Mouse (Mus musculus): ENCODE data around the gene Ret. TPM values are rescaled to one million over a fixed set of nuclear protein-coding genes. Genes with fewer than 3 reads are reported as not detected.

The Ret gene
- polyA plus RNA-seq, 1 experiment, result not detected

DNA sequence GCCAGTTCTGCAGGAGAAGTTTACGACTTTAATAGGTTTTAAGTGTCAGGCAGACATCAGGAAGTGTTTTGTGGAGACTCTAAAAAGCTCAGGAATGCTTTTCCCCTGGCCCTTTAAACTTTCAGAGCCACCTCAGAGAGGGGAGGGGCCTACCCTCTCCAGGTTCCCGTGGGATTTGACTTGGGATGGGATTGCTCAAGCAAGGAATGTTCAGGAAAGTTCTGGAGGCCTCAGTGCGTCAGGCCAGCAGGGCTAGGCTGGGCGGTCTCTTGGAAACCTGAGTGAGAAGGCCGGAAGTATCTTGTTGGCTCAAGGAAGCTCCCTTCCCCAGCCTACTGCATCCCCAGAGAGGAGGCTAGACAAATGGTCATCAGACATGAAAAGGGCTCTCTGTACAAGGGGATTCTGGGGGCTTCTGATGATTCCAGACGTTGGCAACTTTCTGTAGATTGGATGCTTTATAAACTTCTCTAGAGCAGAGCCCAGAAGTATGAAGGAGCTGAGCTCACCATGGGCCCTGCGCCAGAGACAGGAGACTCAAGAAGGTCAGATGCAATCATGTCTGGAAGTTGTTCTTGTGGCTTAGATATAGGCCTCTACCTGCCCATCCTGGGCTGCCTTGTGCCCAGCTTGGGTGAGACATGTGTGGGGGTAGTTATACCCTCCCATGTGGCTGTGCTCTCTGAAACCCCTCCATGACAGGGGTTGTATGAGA is 7.8 kb upstream of the Ret start:
- Histone ChIP-seq H3K36me3 (ENCODE audit: control insufficient read depth) (no peaks in the 10 kb centered on the region), H3K9me3 (ENCODE audit: control insufficient read depth, low read length) (no peaks in the 10 kb centered on the region), H3K27me3 (ENCODE audit: control insufficient read depth) (no peaks in the 10 kb centered on the region), H3K4me3 (replicated peaks) (no peak overlapping the region), H3K4me1 (ENCODE audit: control insufficient read depth) (no peaks in the 10 kb centered on the region)
- no peak for TF ChIP-seq GATA1 (IDR thresholded peaks at IDR 0.05; ENCODE audit: low read length)
- no peak for TF ChIP-seq TAL1 (IDR thresholded peaks at IDR 0.05; ENCODE audit: low read length)

DNA sequence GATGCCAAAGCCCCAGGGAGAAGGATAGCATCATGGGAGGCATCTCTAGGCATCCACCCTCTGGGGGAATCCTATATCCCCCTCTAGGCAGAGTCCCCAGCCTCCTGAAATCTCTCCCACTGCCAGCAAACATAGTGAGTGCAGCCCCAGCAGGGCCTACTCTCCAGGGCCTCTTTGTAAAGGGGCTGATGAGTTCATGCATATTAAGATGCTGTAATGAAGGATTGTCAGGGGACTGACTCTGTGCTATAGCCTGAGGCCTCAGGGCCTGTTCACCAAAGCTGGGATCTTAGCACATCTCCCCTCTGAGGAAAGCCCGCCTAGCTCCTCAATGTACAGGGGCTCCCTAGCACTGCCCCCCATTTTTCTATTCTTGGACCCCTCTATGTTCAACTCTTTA is 6.6 kb upstream of the Ret start:
- TF ChIP-seq GATA1 (IDR thresholded peaks at IDR 0.05; ENCODE audit: low read length) (no peak), TAL1 (IDR thresholded peaks at IDR 0.05; ENCODE audit: low read length) (no peak)
- no peaks in the 10 kb centered on the region for H3K4me1 ChIP-seq (ENCODE audit: control insufficient read depth)
- H3K4me3 ChIP-seq (replicated peaks), result no peak overlapping the region
- H3K9me3 ChIP-seq (ENCODE audit: control insufficient read depth, low read length), result no peaks in the 10 kb centered on the region
- peaks cover 1% of the 10 kb centered on the region for H3K27me3 ChIP-seq (ENCODE audit: control insufficient read depth)
- H3K36me3 ChIP-seq (ENCODE audit: control insufficient read depth), result no peaks in the 10 kb centered on the region

DNA sequence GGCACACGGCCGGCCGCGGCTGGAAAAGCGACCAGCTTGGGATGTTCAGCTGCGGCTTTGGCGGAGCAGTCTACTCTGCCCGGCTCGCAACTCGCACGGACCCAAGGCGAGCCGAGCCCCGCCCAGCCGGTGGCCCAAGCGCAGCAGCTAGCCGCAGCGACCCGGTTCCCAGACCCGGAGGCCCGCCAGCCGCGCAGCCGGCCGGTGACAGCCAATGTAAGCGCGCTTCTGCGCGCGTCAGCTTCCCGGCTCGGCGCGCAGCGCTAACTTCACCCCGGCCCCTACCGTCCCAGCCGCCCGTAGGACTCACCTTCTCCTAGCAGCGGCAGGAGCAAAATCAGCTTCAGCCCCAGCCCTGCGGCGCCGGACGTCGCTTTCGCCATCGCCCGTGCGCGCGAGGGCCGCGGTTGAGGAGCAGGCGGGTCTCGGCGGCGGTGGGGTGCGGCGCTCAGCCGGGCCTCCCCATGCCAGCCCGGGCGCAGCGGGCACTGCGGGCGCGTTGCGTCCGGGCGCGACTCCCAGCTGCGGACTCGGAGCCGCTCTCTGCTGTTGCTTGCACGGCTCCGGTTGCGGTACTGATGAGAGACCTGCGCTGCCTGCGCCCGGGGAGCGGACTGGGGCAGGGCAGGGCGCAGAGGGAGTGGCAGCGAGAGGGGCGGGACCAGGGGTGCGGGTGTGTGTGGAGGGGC is 623 bp downstream of the Ret start:
- H3K36me3 ChIP-seq (ENCODE audit: control insufficient read depth), result no peaks in the 10 kb centered on the region
- H3K27me3 ChIP-seq (ENCODE audit: control insufficient read depth), result peaks cover 59% of the 10 kb centered on the region
- H3K4me1 ChIP-seq (ENCODE audit: control insufficient read depth), result no peaks in the 10 kb centered on the region; the same call in 1 of the 2 replicates
- peak overlapping the region; percentile 16 for H3K4me3 ChIP-seq (replicated peaks)
- no peaks in the 10 kb centered on the region for H3K9me3 ChIP-seq (ENCODE audit: control insufficient read depth, low read length)
- TF ChIP-seq GATA1 (IDR thresholded peaks at IDR 0.05; ENCODE audit: low read length) (no peak), TAL1 (IDR thresholded peaks at IDR 0.05; ENCODE audit: low read length) (no peak)

DNA sequence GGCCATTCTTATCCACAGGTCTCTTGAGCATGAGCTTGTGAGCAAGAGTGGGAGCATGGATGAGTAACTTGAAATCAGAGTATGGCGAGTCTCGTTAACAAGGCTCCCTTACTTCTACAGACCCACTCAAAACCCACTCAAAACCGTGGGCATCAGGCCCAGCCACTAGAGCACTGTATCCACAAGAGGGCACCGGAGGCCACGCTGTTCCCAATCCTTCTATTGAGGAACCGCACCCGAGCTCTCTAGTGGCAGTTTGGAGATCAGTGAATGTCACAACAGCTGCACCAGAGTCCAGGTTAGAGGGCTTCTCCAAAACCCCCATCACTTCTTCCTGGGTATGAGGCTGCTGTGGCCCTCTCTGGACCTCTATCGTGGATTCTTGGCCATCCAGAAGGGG is 2.4 kb downstream of the Ret start:
- H3K36me3 ChIP-seq (ENCODE audit: control insufficient read depth), result no peaks in the 10 kb centered on the region
- TF ChIP-seq GATA1 (IDR thresholded peaks at IDR 0.05; ENCODE audit: low read length), result no peak
- TF ChIP-seq TAL1 (IDR thresholded peaks at IDR 0.05; ENCODE audit: low read length), result no peak
- no peaks in the 10 kb centered on the region; the same call in 1 of the 2 replicates for H3K4me1 ChIP-seq (ENCODE audit: control insufficient read depth)
- H3K4me3 ChIP-seq (replicated peaks), result no peak overlapping the region
- peaks cover 59% of the 10 kb centered on the region for H3K27me3 ChIP-seq (ENCODE audit: control insufficient read depth)
- H3K9me3 ChIP-seq (ENCODE audit: control insufficient read depth, low read length), result no peaks in the 10 kb centered on the region

DNA sequence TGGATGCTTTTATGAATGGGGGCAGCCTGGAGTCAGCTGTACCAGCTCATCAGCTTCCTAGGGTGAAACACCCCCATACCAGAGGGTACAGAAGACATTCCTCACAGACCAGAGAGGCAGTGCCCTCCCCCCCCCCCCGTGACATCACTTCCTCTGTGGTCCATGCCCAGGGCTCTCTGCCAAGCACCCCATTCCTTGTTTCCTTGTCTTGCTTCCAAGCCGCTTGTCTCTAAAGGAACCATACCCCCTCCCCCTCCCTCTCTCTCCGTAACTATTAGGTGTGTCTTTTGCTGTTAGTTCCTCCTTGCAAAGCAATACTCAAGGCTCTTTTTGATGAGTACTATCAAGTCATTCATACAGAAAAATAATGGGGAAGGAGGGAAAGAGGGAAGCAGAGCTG is 4.6 kb downstream of the Ret start:
- TF ChIP-seq TAL1 (IDR thresholded peaks at IDR 0.05; ENCODE audit: low read length), result no peak
- TF ChIP-seq GATA1 (IDR thresholded peaks at IDR 0.05; ENCODE audit: low read length), result no peak
- no peaks in the 10 kb centered on the region; the same call in 1 of the 2 replicates for H3K4me1 ChIP-seq (ENCODE audit: control insufficient read depth)

DNA sequence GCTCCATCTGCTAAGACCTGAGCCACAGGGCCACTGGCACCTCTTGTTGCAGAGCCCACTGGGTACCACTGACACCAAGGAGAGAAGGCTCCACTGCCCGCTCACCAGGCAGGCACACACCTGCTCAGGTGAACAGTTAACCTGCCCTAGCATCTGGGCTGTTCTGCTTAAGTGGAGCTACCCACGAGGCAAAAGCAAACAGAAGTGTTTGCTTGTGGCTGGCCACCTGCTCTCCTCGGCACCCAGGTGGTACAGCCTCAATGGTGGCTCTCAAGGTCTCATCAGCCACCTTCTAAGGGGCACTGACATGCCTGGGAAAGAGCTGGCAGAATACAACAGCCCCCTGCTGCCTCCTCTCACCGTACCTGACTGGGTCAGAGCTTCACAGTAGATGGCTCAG is 5.3 kb downstream of the Ret start:
- Histone ChIP-seq H3K9me3 (ENCODE audit: control insufficient read depth, low read length) (no peaks in the 10 kb centered on the region), H3K36me3 (ENCODE audit: control insufficient read depth) (no peaks in the 10 kb centered on the region), H3K27me3 (ENCODE audit: control insufficient read depth) (peaks cover 40% of the 10 kb centered on the region), H3K4me1 (ENCODE audit: control insufficient read depth) (no peaks in the 10 kb centered on the region; the same call in 1 of the 2 replicates), H3K4me3 (replicated peaks) (no peak overlapping the region)
- TF ChIP-seq GATA1 (IDR thresholded peaks at IDR 0.05; ENCODE audit: low read length), result no peak
- no peak for TF ChIP-seq TAL1 (IDR thresholded peaks at IDR 0.05; ENCODE audit: low read length)

More for the DNA sequence above, 4.6 kb downstream of the Ret start:
- peaks cover 46% of the 10 kb centered on the region for H3K27me3 ChIP-seq (ENCODE audit: control insufficient read depth)
- no peaks in the 10 kb centered on the region for H3K36me3 ChIP-seq (ENCODE audit: control insufficient read depth)
- H3K9me3 ChIP-seq (ENCODE audit: control insufficient read depth, low read length), result no peaks in the 10 kb centered on the region
- H3K4me3 ChIP-seq (replicated peaks), result no peak overlapping the region

DNA sequence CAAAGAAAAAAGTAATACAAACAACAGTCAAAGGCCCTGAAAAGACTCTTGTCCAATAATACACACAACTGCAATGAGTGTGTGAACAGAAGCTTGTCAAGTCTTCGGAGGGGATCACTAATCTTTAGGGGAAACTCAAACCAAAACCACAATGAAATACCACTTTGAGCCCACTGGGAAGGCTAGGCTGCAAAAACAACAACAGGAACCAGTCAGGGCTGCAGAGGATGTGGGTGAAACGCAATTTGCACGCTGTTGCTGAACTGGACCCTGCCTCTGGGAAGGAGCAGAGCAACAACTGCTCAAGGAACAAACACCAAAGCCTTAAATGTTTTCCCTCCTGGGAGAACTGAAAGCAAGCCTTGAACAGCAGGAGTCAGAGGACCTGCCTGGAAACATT is 7.8 kb downstream of the Ret start:
- TF ChIP-seq GATA1 (IDR thresholded peaks at IDR 0.05; ENCODE audit: low read length) (no peak), TAL1 (IDR thresholded peaks at IDR 0.05; ENCODE audit: low read length) (no peak)
- Histone ChIP-seq H3K9me3 (ENCODE audit: control insufficient read depth, low read length) (no peaks in the 10 kb centered on the region), H3K4me1 (ENCODE audit: control insufficient read depth) (no peaks in the 10 kb centered on the region), H3K36me3 (ENCODE audit: control insufficient read depth) (no peaks in the 10 kb centered on the region), H3K4me3 (replicated peaks) (no peak overlapping the region), H3K27me3 (ENCODE audit: control insufficient read depth) (peaks cover 15% of the 10 kb centered on the region)

DNA sequence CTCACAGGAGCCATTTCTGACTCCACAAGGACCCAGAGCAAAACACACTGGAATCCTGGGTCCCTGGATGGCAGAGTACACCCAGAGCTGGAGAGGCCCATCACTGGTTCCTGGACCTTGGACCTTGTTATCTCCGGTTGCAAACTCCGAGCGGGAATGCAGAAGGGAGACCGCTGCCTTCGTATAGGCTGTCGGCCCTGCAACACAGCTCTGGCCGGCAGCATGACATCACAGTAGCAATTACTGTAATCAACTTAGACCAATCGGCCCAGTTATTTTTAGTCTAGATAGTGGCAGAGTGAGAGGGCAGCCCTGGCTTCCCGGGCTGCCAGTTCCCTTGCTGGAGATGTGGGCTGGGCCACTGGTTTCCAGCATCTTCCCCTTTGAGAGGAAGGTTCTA is 8.9 kb downstream of the Ret start:
- no peak overlapping the region for H3K4me3 ChIP-seq (replicated peaks)
- H3K36me3 ChIP-seq (ENCODE audit: control insufficient read depth), result no peaks in the 10 kb centered on the region
- no peaks in the 10 kb centered on the region for H3K4me1 ChIP-seq (ENCODE audit: control insufficient read depth)
- H3K27me3 ChIP-seq (ENCODE audit: control insufficient read depth), result peaks cover 4% of the 10 kb centered on the region
- no peaks in the 10 kb centered on the region for H3K9me3 ChIP-seq (ENCODE audit: control insufficient read depth, low read length)
- TF ChIP-seq TAL1 (IDR thresholded peaks at IDR 0.05; ENCODE audit: low read length) (no peak), GATA1 (IDR thresholded peaks at IDR 0.05; ENCODE audit: low read length) (no peak)

DNA sequence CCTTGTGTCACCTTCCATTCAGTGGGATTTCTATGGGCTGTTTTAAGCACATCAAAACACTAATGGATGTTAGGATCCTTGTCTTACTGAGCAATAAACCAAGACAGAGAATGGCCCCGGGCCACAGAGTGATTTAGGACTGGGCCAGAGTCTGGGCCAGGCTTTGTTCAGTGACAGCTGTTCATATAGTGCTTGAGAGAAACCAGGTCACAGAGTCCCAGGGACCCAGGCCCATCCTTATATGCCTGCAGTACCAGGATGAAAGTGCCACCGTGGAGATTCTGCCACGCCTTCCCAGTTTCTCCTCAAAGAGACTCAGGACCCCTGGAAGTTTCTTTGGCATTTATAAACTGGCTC is 10.3 kb downstream of the Ret start:
- H3K4me3 ChIP-seq (replicated peaks), result no peak overlapping the region
- H3K9me3 ChIP-seq (ENCODE audit: control insufficient read depth, low read length), result no peaks in the 10 kb centered on the region
- H3K27me3 ChIP-seq (ENCODE audit: control insufficient read depth), result no peaks in the 10 kb centered on the region
- TF ChIP-seq TAL1 (IDR thresholded peaks at IDR 0.05; ENCODE audit: low read length), result no peak
- no peak for TF ChIP-seq GATA1 (IDR thresholded peaks at IDR 0.05; ENCODE audit: low read length)
- H3K4me1 ChIP-seq (ENCODE audit: control insufficient read depth), result no peaks in the 10 kb centered on the region
- no peaks in the 10 kb centered on the region for H3K36me3 ChIP-seq (ENCODE audit: control insufficient read depth)
